Mouse (Mus musculus) frontal cortex, postnatal 10 days (tissue): ENCODE data around the gene Mfsd6.
"Not testable (repeated sequence)": the region's sequence is repeated elsewhere in the genome, so short reads cannot be mapped to it uniquely, and the experiment has no call there.

Experiments used
- DNase-seq, 2 experiments: peaks; one replicate each; pipeline ENCODE4 v3.0.0; 2022; ENCODE audit warnings: low spot score in 2 of 2, mixed read lengths in 1 of 2

The Mfsd6 gene

GRCm38 (mm10) chr1:52708745-52709144, 18.5 kb downstream of the Mfsd6 start:
- DNase-seq: no peak

- DNase-seq: no peak
These were observed 20.2 kb downstream of the Mfsd6 start for GRCm38 (mm10) chr1:52707030-52707429.

- no peak for DNase-seq
These were observed 24.3 kb downstream of the Mfsd6 start for GRCm38 (mm10) chr1:52702738-52703491.

GRCm38 (mm10) chr1:52701941-52702340, 25.3 kb downstream of the Mfsd6 start:
- DNase-seq: no peak

- DNase-seq: not testable (repeated sequence)
These were observed 32.8 kb downstream of the Mfsd6 start for GRCm38 (mm10) chr1:52694456-52694855.

GRCm38 (mm10) chr1:52687636-52688035, 39.6 kb downstream of the Mfsd6 start:
- no peak for DNase-seq

- DNase-seq: no peak
These were observed 43.7 kb downstream of the Mfsd6 start for GRCm38 (mm10) chr1:52683550-52683949.

- DNase-seq: no peak
These were observed 50.6 kb downstream of the Mfsd6 start for GRCm38 (mm10) chr1:52676621-52677020.

GRCm38 (mm10) chr1:52675561-52676551, 51.4 kb downstream of the Mfsd6 start:
- DNase-seq: no peak

- DNase-seq: no peak
These were observed 57.3 kb downstream of the Mfsd6 start for GRCm38 (mm10) chr1:52669931-52670330.

- DNase-seq: no peak
These were observed 58.4 kb downstream of the Mfsd6 start for GRCm38 (mm10) chr1:52668743-52669323.

- no peak for DNase-seq
These were observed 64.0 kb downstream of the Mfsd6 start for GRCm38 (mm10) chr1:52663228-52663627.

GRCm38 (mm10) chr1:52660765-52661164, 66.5 kb downstream of the Mfsd6 start:
- no peak for DNase-seq

GRCm38 (mm10) chr1:52660278-52660677, 67.0 kb downstream of the Mfsd6 start:
- DNase-seq: no peak

- DNase-seq: no peak
These were observed 69.1 kb downstream of the Mfsd6 start for GRCm38 (mm10) chr1:52658160-52658559.

- DNase-seq: no peak
These were observed 72.1 kb downstream of the Mfsd6 start for GRCm38 (mm10) chr1:52655153-52655552.

GRCm38 (mm10) chr1:52653366-52653765, 73.9 kb downstream of the Mfsd6 start:
- no peak for DNase-seq

- DNase-seq: no peak
These were observed 74.5 kb downstream of the Mfsd6 start for GRCm38 (mm10) chr1:52652601-52653253.

- DNase-seq: no peak
These were observed 77.2 kb downstream of the Mfsd6 start for GRCm38 (mm10) chr1:52650066-52650465.

GRCm38 (mm10) chr1:52648153-52649027, 78.9 kb downstream of the Mfsd6 start:
- peak; percentile 78 to 80 for DNase-seq

GRCm38 (mm10) chr1:52640736-52641135, 86.5 kb downstream of the Mfsd6 start:
- DNase-seq: no peak
